Mouse (Mus musculus) forebrain, embryonic 10.5 days (tissue): ENCODE results near the gene Fam234a. TPM values are rescaled to one million over a fixed set of nuclear protein-coding genes. Genes with fewer than 3 reads are reported as not detected.
"Not testable (repeated sequence)": the region's sequence is repeated elsewhere in the genome, so short reads cannot be mapped to it uniquely, and the experiment has no call there.

Experiments used
- DNase-seq: peaks from one replicate; pipeline ENCODE4 v3.0.0-alpha.2; 2017; ENCODE audit warnings: low spot score; ENCODE audit errors: extremely low spot score
- H3K27ac ChIP-seq: fragments of 300-500 bp; sonication (generic); 2 replicates; pipeline ENCODE4 v1.5.1; 2016; ENCODE audit warnings: mild to moderate bottlenecking
- H3K27me3 ChIP-seq: fragments of 300-500 bp; sonication (generic); 2 replicates; pipeline ENCODE4 v1.6.1; 2016; ENCODE audit warnings: mild to moderate bottlenecking; ENCODE audit not compliant: poor library complexity, severe bottlenecking
- H3K36me3 ChIP-seq: fragments of 300-500 bp; sonication (generic); replicated peaks from 2 replicates; pipeline ENCODE4 v1.6.1; 2016; ENCODE audit warnings: mild to moderate bottlenecking, moderate library complexity
- H3K4me1 ChIP-seq: fragments of 300-500 bp; sonication (generic); 2 replicates; pipeline ENCODE4 v1.6.1; 2016
- H3K4me3 ChIP-seq: fragments of 300-500 bp; sonication (generic); 2 replicates; pipeline ENCODE4 v1.5.1; 2016; ENCODE audit warnings: mild to moderate bottlenecking, moderate library complexity
- H3K9me3 ChIP-seq: fragments of 300-500 bp; sonication (generic); 2 replicates; pipeline ENCODE4 v1.6.1; 2016; ENCODE audit warnings: mild to moderate bottlenecking, moderate library complexity
- WGBS: fragments of 180-500 bp; shearing (Covaris S2); methylation state at CpG from one replicate; pipeline ENCODE4 v1.1.7; 2016; 5-methylcytosine and 5-hydroxymethylcytosine counted together
- polyA plus RNA-seq: library from polyadenylated mRNA; unstranded; fragments of >200 nt; fragmentation: Nextera tagmentation; extraction: Ambion mirVana; gene quantifications from 2 replicates; pipeline ENCODE4 v1.2.1, GENCODE M21; 2016

Fam234a gene
- polyA plus RNA-seq, 1 experiment from 2014 or later, result 24.4 TPM

DNA sequence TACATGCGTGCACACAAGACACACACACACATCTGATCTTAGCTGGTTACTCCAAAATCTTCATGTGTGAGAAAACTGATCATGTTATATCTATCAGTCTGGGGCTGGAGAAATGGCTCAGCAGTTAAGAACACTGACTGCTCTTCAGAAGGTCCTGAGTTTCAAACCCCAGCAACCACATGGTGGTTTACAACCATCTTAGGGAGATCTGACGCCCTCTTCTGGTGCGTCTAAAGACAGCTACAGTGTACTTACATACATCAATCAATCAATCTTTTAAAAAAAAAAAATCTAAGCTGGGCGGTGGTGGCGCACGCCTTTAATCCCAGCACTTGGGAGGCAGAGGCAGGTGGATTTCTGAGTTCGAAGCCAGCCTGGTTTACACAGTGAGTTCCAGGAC, 52.6 kb downstream of the Fam234a start:
- peaks cover 100% of the 10 kb centered on the region for H3K36me3 ChIP-seq

DNA sequence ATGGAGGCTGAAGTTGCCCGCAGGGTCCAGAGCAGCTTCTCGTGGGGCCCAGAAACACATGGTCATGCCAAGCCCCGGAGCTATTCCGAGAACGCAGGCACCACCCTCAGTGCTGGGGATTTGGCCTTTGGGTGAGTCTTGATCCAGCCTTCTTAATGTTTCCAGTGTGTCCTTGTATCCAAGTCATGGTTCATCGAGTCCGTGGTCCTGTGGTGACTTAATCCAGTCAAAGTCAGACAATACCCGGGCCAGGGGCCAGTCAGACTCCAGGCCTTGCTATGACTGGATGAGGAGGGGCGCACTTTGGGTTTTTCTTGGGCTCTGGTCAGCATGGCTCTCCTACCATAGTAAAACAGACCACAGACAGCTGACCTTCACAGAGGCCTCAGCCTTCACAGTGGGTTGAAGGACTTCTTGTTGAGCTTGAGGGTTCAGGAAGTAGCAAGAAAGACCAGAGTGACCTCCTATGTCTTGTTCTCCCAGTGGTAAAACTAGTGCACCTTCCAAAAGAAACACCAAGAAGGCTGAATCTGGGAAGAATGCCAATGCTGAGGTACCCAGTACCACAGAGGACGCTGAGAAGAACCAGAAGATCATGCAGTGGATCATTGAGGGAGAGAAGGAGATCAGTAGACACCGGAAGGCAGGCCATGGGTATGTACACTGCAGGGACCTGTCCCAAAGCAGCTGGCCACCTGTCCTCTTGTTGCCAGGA, 55.8 kb downstream of the Fam234a start:
- no peak overlapping the region for H3K27ac ChIP-seq
- WGBS, result 96% methylated on average over 11 of the region's 11 CpGs
- H3K4me1 ChIP-seq, result no peaks in the 10 kb centered on the region
- no peaks in the 10 kb centered on the region for H3K27me3 ChIP-seq
- no peak overlapping the region for H3K4me3 ChIP-seq
- peaks cover 100% of the 10 kb centered on the region for H3K36me3 ChIP-seq
- no peak for DNase-seq
- H3K9me3 ChIP-seq, result no peaks in the 10 kb centered on the region

More for the DNA sequence above, 52.6 kb downstream of the Fam234a start:
- H3K9me3 ChIP-seq, H3K4me1 ChIP-seq, H3K4me3 ChIP-seq, H3K27ac ChIP-seq, H3K27me3 ChIP-seq, DNase-seq: not testable (repeated sequence)
- WGBS, result 93% methylated on average over 7 of the region's 7 CpGs

DNA sequence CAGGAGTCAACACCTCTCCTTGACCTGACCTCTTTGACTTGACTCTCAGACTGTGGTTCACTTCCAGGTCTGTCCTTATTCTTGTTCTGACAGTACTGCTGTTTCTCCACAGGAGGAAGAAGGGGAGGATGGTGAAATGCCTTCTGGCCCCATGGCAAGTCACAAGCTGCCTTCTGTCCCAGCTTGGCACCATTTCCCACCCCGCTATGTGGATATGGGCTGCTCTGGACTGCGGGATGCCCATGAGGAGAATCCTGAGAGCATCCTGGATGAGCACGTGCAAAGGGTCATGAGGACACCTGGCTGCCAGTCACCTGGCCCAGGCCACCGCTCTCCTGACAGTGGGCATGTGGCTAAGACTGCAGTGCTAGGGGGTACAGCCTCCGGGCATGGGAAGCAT, 56.5 kb downstream of the Fam234a start:
- no peak for DNase-seq
- no peaks in the 10 kb centered on the region for H3K27me3 ChIP-seq
- no peak overlapping the region for H3K27ac ChIP-seq
- H3K9me3 ChIP-seq, result no peaks in the 10 kb centered on the region
- peaks cover 100% of the 10 kb centered on the region for H3K36me3 ChIP-seq
- 95% methylated on average over 5 of the region's 5 CpGs for WGBS
- no peak overlapping the region for H3K4me3 ChIP-seq
- no peaks in the 10 kb centered on the region for H3K4me1 ChIP-seq

DNA sequence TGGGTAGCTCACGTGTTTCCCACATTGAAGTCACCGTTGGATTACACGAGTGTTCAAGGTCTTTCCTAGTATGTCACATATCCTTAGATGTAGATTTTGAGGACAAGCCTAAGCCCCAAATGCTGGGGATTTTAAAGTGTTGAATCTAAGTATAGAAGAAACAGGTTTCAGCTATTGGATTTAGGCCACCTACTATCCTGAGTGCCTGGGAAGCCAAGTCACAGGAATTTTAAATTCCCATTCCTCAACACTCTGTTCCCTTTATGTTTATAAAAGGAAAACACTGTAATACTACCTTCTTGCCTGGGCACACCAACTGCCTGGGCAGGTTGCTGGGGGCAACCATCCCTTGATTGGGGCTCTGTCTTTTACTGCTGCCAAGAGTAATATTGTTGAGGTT, 62.9 kb downstream of the Fam234a start:
- no peak for DNase-seq
- no peak overlapping the region for H3K4me3 ChIP-seq
- H3K4me1 ChIP-seq, result no peaks in the 10 kb centered on the region
- H3K27me3 ChIP-seq, result no peaks in the 10 kb centered on the region
- H3K27ac ChIP-seq, result no peak overlapping the region
- peaks cover 86% of the 10 kb centered on the region for H3K36me3 ChIP-seq
- WGBS, result 89% methylated on average over 3 of the region's 3 CpGs
- no peaks in the 10 kb centered on the region for H3K9me3 ChIP-seq

DNA sequence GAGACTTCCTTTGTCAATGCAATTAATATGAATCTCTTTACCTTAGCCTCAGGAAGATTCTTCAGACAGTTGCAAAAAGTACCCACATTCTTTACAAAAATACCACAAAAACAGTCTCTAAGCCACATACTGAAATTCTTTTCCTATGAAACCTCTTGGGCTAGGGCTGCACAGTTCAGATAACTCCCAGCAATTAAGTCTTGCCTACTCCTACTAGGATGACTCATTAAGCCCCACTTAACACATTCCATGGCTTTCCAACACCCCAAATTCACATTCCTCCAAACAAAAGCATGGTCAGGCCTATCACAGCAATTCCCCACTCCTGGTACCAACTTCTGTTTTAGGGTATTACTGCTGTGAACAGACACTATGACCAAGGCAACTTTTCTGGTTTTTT, 65.4 kb downstream of the Fam234a start:
- Histone ChIP-seq H3K9me3 (no peaks in the 10 kb centered on the region), H3K36me3 (peaks cover 84% of the 10 kb centered on the region), H3K27ac (no peak overlapping the region), H3K4me1 (no peaks in the 10 kb centered on the region), H3K4me3 (no peak overlapping the region), H3K27me3 (no peaks in the 10 kb centered on the region)
- DNase-seq, result no peak

DNA sequence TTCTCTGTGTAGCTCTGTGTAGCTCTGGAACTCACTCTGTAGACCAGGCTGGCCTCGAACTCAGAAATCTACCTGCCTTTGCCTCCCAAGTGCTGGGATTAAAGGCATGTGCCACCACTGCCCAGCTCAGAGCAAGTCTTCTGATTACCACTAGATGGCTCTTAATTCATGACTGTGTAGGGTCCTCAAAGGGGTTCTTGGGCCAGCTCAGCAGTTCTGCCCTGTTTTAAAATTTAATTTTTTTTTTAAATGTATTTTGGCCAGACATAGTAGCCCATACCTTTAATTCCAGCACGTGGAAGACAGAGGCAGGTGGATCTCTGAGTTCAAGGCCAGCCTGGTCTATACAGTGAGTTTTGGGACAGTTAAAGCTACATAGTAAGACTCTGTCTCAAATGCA, 68.8 kb downstream of the Fam234a start:
- peaks cover 62% of the 10 kb centered on the region for H3K36me3 ChIP-seq
- WGBS, result 85% methylated on average over 2 of the region's 2 CpGs

DNA sequence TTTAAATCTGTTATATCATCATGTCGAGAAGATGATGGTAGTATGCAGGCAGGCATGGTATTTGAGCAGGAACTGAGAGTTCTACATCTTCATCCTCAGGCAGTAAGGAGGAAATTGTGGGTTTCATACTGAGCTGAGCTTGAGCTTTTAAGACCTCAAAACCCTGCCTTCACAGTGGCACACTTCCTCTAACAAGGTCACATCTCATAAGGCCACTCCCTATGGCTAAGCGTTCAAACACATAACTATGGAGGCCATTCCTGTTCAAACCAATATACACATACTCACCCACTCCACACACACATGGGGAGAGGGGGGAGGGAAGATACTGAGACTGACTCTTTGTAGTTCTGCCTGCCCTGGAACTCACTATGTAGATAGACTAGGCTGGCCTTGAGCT, 76.0 kb downstream of the Fam234a start:
- Histone ChIP-seq H3K27ac (no peak overlapping the region), H3K27me3 (no peaks in the 10 kb centered on the region), H3K4me1 (no peaks in the 10 kb centered on the region), H3K36me3 (peaks cover 50% of the 10 kb centered on the region), H3K4me3 (no peak overlapping the region), H3K9me3 (no peaks in the 10 kb centered on the region)
- 94% methylated on average over 2 of the region's 2 CpGs for WGBS
- DNase-seq, result no peak

More for the DNA sequence above, 68.8 kb downstream of the Fam234a start:
- H3K9me3 ChIP-seq, H3K27me3 ChIP-seq, H3K4me3 ChIP-seq, DNase-seq, H3K27ac ChIP-seq, H3K4me1 ChIP-seq: not testable (repeated sequence)

DNA sequence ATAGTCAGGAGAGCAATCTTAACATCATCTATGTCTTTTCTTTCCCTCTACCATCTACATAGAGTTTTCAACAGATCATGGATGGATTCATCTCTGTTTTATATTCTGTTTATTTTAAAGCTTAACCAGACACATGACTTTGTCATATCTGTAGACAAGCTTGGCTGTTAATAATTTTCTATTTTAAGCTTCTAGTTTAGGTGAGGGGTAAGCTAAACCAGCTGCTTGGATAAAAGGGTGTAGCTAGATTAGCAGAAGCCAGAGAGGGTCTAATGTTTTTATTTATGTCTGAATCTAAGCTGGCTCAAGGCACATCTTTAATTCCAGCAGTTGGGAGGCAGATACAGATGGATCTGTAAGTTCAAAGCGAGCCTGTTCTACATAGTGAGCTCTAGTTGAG, 81.3 kb downstream of the Fam234a start:
- Histone ChIP-seq H3K27ac (no peak overlapping the region), H3K9me3 (no peaks in the 10 kb centered on the region), H3K27me3 (no peaks in the 10 kb centered on the region), H3K4me1 (no peaks in the 10 kb centered on the region), H3K4me3 (no peak overlapping the region), H3K36me3 (peaks cover 40% of the 10 kb centered on the region)
- DNase-seq, result no peak
- 91% methylated on average over 1 of the region's 1 CpGs for WGBS

Other genes with a start within 250 kb of the Fam234a start
- 21.0 and 22.3 TPM in 2 replicates for gene Rab11fip3, start 174.7 kb downstream of the Fam234a start, polyA plus RNA-seq
- 23.5 and 24.7 TPM in 2 replicates for gene Decr2, start 153.9 kb downstream of the Fam234a start, polyA plus RNA-seq
- gene Nme4, start 148.6 kb downstream of the Fam234a start, polyA plus RNA-seq, result 126 and 138 TPM in 2 replicates
- 1.7 and 1.8 TPM in 2 replicates for gene Tmem8, start 130.9 kb downstream of the Fam234a start, polyA plus RNA-seq
- gene Mrpl28, start 120.7 kb downstream of the Fam234a start, polyA plus RNA-seq, result 318 and 342 TPM in 2 replicates
- gene Axin1, start 105.6 kb downstream of the Fam234a start, polyA plus RNA-seq, result 8.4 and 10.5 TPM in 2 replicates
- 1.5 and 1.9 TPM in 2 replicates for gene Pdia2, start 45.2 kb downstream of the Fam234a start, polyA plus RNA-seq
- gene Rgs11, start 41.3 kb downstream of the Fam234a start, polyA plus RNA-seq, result 1.1 and 2.1 TPM in 2 replicates
- 6.6 and 6.7 TPM in 2 replicates for gene Arhgdig, start 36.5 kb downstream of the Fam234a start, polyA plus RNA-seq
- gene Luc7l, start 8.7 kb upstream of the Fam234a start, polyA plus RNA-seq, result 116 and 135 TPM in 2 replicates
- gene Neurl1b, start 170.6 kb upstream of the Fam234a start, polyA plus RNA-seq, result 0.09 and 0.10 TPM in 2 replicates